Mouse (Mus musculus) stomach, embryonic 15.5 days (tissue): ENCODE data around the gene Btbd35f24. TPM values are rescaled to one million over a fixed set of nuclear protein-coding genes. Genes with fewer than 3 reads are reported as not detected.
"Not testable (repeated sequence)": the region's sequence is repeated elsewhere in the genome, so short reads cannot be mapped to it uniquely, and the experiment has no call there.

Experiments
- ATAC-seq: fragments of 200-750 bp; cut with Nextera tagmentation; 2 replicates; pipeline ENCODE4 v1.8.0; 2017; ENCODE audit warnings: low read depth, moderate number of reproducible peaks, moderate TSS enrichment; ENCODE audit not compliant: insufficient read depth, low FRiP score
- H3K27ac ChIP-seq: fragments of 300-500 bp; sonication (generic); 2 replicates; pipeline ENCODE4 v1.5.1; 2015; ENCODE audit warnings: mild to moderate bottlenecking, inconsistent platforms
- H3K27me3 ChIP-seq: fragments of 300-500 bp; sonication (generic); replicated peaks from 2 replicates; pipeline ENCODE4 v1.6.1; 2015; ENCODE audit warnings: inconsistent platforms
- H3K36me3 ChIP-seq: fragments of 300-500 bp; sonication (generic); 2 replicates; pipeline ENCODE4 v1.6.1; 2015; ENCODE audit warnings: inconsistent platforms
- H3K4me1 ChIP-seq: fragments of 300-500 bp; sonication (generic); 2 replicates; pipeline ENCODE4 v1.6.1; 2015; ENCODE audit warnings: inconsistent platforms
- H3K4me2 ChIP-seq: fragments of 300-500 bp; sonication (generic); 2 replicates; pipeline ENCODE4 v1.6.1; 2015; ENCODE audit warnings: mild to moderate bottlenecking, inconsistent platforms
- H3K4me3 ChIP-seq: fragments of 300-500 bp; sonication (generic); replicated peaks from 2 replicates; pipeline ENCODE4 v1.5.1; 2015; ENCODE audit warnings: inconsistent platforms
- H3K9ac ChIP-seq: fragments of 300-500 bp; sonication (generic); 2 replicates; pipeline ENCODE4 v1.6.1; 2015; ENCODE audit warnings: inconsistent platforms
- H3K9me3 ChIP-seq: fragments of 300-500 bp; sonication (generic); 2 replicates; pipeline ENCODE4 v1.6.1; 2016; ENCODE audit warnings: inconsistent platforms
- WGBS: fragments of 180-500 bp; shearing (Covaris S2); methylation state at CpG from one replicate; pipeline ENCODE4 v1.1.7; 2015; 5-methylcytosine and 5-hydroxymethylcytosine counted together
- polyA plus RNA-seq: library from polyadenylated mRNA; unstranded; fragments of >200 nt; fragmentation: Nextera tagmentation; extraction: Ambion mirVana; gene quantifications from 2 replicates; pipeline ENCODE4 v1.2.1, GENCODE M21; 2015

The Btbd35f24 gene
- polyA plus RNA-seq: not detected in 2 replicates

DNA sequence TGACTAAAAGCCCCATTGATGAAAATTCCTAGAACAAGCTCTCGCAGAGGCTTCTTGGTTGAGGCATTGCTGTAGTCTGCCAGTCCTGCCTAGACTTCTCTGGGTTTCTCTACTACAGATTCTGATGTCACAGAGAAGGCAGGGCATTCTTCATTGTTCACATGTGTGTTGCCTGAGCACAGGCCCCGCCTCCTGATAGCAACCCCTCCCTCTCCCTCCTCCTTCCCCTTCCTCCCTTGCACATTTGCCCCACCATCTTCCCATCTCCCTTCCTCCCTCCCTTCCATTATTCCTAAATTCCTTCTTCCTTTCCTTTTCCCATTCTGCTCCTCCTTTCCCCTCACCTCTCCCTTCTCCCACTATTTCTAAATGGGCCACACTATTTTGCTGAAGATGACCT is at the start of gene Btbd35f24:
Gene Btbd35f24 (minus strand): TSS at position 101 of the 400 bp plus-strand sequence.
- H3K9me3 ChIP-seq, ATAC-seq, H3K36me3 ChIP-seq, H3K27ac ChIP-seq, H3K27me3 ChIP-seq, H3K4me1 ChIP-seq, H3K4me3 ChIP-seq, H3K4me2 ChIP-seq, H3K9ac ChIP-seq: not testable (repeated sequence)
- WGBS: 90% methylated on average over 1 of the region's 2 CpGs

Other genes starting within 250 kb of the Btbd35f24 start
- not detected in 2 replicates for gene Btbd35f23, start 119.0 kb downstream of the Btbd35f24 start, polyA plus RNA-seq
- not detected in 2 replicates for gene Btbd35f11, start 247.9 kb upstream of the Btbd35f24 start, polyA plus RNA-seq